8 mouse cellular contexts compared by ENCODE assay signal in genomic region chr1:127011901-127012300, GRCm38 (mm10).
DNase-seq lines count a peak whose midpoint lies in the region; ATAC-seq lines count a peak whose summit lies in the region.

No protein-coding gene starts in this region.

- H3K27me3 ChIP-seq in midbrain, embryonic 16.5 days (ENCODE audit: control insufficient read depth, insufficient read depth, low read depth, low read length) = no peaks in the 10 kb centered on the region
- no peaks in the 10 kb centered on the region for H3K27me3 ChIP-seq in limb, embryonic 10.5 days (ENCODE audit: low read depth, poor library complexity, severe bottlenecking)

- DNase-seq in embryo, embryonic 10 days (ENCODE audit: low spot score) = peak; percentile 50
- DNase-seq in embryo, embryonic 9.5 days (ENCODE audit: extremely low spot score) = no peak
- peak; percentile 46 to 55 for DNase-seq in left cerebral cortex, postnatal 25 days (ENCODE audit: low spot score in 2 of 2)
- DNase-seq in left cerebral cortex, postnatal 4 days = no peak
- peak; percentile 48 for DNase-seq in ZHBTc4 (ENCODE audit: low read depth, low spot score)
- DNase-seq in naive thymus-derived CD4-positive, alpha-beta T cell, adult 2 months (ENCODE audit: low read depth) = peak; percentile 2
- no peak for DNase-seq in limb, embryonic 10.5 days (ENCODE audit: low spot score)

- H3K27ac ChIP-seq in midbrain, embryonic 16.5 days (ENCODE audit: low read length) = no peak overlapping the region
- no peak overlapping the region for H3K27ac ChIP-seq in limb, embryonic 10.5 days

- no peaks in the 10 kb centered on the region for H3K9me3 ChIP-seq in midbrain, embryonic 16.5 days (replicated peaks; ENCODE audit: control insufficient read depth, low read length, poor library complexity, severe bottlenecking)
- H3K9me3 ChIP-seq in limb, embryonic 10.5 days (replicated peaks) = no peaks in the 10 kb centered on the region

- H3K4me2 ChIP-seq in midbrain, embryonic 16.5 days (ENCODE audit: low read length) = no peak overlapping the region

- H3K9ac ChIP-seq in midbrain, embryonic 16.5 days (ENCODE audit: low read depth, low read length) = no peak overlapping the region

- peaks cover 13% of the 10 kb centered on the region for H3K4me1 ChIP-seq in midbrain, embryonic 16.5 days (ENCODE audit: control insufficient read depth, insufficient read depth, low read length)
- peaks cover 5% of the 10 kb centered on the region; the same call in 1 of the 2 replicates for H3K4me1 ChIP-seq in limb, embryonic 10.5 days

- no peaks in the 10 kb centered on the region for H3K36me3 ChIP-seq in midbrain, embryonic 16.5 days (ENCODE audit: control insufficient read depth, insufficient read depth, low read length)
- no peaks in the 10 kb centered on the region for H3K36me3 ChIP-seq in limb, embryonic 10.5 days

- ATAC-seq in midbrain, embryonic 16.5 days = no peak

- H3K4me3 ChIP-seq in midbrain, embryonic 16.5 days (ENCODE audit: low read depth, low read length) = no peak overlapping the region
- H3K4me3 ChIP-seq in limb, embryonic 10.5 days = no peak overlapping the region

- 67% methylated on average over 6 of the region's 6 CpGs for WGBS in midbrain, embryonic 16.5 days
- WGBS in limb, embryonic 10.5 days = 78% methylated on average over 6 of the region's 6 CpGs

- intact Hi-C loops in left cerebral cortex, postnatal 25 days (cut with DNase I) = no loop called here
- intact Hi-C loops in left cerebral cortex, postnatal 4 days (cut with DNase I) = loop anchor here (10.0 kb wide), 1 partner anchor 193 kb away; the partner anchor contains the start of gene Mgat5

Comparison
In these comparisons a context has a peak if more than half of its experiments do, and no peak if none do; other contexts are left out.
1. DNase-seq: peak in embryo, embryonic 10 days (single experiment), left cerebral cortex, postnatal 25 days (2 of 2), ZHBTc4 (single experiment) and naive thymus-derived CD4-positive, alpha-beta T cell, adult 2 months (single experiment); none in embryo, embryonic 9.5 days (single experiment), left cerebral cortex, postnatal 4 days (single experiment) and limb, embryonic 10.5 days (single experiment).